Mouse (Mus musculus) thymus, adult 18-20 months (tissue): Measurements from ENCODE around the gene Metap2.
A peak's percentile ranks its signal among the peaks of the same experiment; 100 is the strongest.
"Not testable (repeated sequence)": the region's sequence is repeated elsewhere in the genome, so short reads cannot be mapped to it uniquely, and the experiment has no call there.

Experiments used
- DNase-seq, 2 experiments: peaks; one replicate each; pipeline ENCODE4 v3.0.0; 2022; ENCODE audit warnings: mixed read lengths in 2 of 2

Gene Metap2

DNA sequence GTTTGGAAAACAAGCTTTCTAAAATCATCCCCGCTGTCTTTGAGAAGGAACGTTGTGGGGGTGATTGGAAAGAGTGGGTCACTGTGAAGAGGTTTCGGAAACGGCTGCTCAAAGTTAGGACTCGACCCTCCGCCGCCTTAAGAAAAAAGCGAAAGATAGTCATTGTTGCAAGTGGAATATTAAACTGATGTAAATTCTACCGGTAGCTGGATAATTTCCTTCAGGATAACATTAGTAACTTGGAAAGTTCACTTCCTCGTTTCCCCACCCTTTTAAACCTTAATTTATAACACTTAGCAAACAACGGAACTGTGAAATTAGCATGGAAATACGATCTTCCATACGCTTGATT is 62.5 kb downstream of the Metap2 start:
- DNase-seq: no peak

DNA sequence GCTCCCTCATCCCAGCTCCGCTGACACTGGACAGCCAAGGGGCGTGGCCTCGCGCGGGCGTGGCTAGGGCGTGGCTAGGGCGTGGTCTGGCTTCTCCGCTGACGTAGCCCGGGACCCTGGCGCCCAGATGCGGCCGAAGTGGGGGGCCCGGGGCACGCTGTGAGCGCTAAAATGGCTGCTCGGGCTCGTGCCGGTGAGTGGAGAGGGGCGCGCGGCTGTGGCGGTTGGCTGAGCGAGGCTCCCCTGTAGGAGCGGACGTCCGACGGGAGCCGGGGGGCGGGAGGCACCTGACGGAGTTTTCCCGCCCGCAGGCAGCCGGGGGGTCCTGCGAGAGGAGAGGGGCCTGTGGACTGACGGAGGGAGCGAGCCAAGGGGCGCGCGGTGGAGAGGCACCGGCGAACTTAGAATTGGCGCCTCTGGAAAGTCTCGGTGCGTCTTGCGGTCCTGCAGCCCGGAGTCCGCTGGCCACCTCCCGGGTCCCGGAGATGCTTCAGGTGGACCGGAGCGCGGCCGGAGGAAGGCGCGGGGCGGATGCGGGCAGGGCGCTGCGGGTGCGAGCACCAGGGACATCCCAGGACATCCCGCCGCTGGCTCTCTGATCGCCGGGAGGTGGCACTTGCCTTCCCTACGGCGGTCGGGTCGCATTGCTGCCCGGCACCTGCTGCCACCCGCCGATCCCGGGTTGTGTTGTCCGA is 63.0 kb downstream of the Metap2 start:
- peak; percentile 53 to 60 for DNase-seq

DNA sequence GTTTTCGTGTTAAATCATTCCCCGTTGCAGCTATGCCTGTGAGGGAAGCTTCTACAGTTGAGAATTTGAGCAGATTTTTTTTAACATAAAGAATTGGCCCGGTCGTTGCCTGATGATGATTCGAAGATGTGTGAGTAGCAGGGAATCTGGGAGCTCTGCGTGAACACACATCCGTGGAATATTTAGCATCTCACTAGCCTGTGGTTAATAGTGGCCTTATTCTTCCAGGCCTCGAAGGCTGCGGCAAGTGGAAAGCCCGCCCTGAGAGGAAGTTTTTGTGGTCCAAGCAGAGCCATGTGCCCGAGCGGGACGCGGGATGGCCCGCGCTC is 63.6 kb downstream of the Metap2 start:
- DNase-seq: no peak

DNA sequence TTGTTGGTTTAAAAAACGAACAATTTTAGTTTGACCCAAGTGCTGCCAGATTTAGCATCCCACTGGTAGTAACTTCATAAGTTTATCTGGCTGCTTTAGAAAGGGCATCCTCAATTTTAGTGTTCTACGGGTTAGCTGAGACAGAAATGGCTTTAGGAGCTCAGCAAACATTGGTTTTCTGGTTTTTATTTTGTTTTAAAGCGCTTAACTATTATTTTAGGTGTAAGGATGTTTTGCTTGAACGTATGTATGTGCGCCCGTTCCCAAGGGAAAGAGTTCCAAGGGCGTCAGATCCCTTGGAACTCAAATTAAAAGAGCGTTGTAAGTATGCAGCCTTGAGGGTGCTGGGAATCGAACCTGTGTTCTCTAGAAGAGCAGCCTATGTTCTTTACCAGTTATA is 64.1 kb downstream of the Metap2 start:
- no peak for DNase-seq

DNA sequence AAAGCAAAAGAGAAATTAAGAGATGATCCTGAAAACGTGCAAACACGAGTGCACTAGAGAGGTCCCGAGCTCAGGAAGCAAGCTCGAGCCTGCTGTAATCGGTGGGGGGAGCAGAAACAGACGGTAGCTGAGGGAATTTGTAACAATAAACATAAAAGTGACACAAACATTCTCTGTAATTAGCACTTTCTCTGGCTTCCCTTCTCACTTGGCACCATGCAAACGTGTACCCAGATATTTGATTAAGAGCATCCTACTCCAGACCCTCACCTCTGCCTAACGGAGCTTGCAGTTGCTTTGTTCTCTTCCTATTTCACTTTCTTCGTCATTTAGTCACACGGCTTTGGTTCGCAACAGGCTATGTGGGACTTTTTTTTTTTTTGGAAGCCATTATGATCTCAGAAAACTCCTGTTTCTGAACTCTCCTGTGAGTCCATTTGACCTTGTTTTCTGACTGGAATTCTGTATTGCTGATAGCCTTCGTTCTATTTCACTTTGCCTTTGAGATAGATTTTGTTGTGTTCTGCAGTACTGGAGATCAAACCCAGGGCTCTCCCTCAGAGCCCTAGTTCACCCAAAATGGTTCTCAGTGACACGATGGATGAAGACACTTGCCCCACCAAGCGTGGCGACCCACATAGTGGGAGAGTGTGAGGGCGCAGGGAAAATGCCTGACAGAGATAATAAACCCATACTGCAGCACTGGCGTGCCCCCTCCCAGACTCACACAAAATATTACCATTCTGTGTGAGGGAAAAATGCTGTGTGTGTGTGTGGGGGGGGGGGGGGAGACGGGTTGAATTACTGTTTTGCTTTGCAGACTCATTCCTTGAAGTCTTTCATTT is 64.9 kb downstream of the Metap2 start:
- DNase-seq: no peak

DNA sequence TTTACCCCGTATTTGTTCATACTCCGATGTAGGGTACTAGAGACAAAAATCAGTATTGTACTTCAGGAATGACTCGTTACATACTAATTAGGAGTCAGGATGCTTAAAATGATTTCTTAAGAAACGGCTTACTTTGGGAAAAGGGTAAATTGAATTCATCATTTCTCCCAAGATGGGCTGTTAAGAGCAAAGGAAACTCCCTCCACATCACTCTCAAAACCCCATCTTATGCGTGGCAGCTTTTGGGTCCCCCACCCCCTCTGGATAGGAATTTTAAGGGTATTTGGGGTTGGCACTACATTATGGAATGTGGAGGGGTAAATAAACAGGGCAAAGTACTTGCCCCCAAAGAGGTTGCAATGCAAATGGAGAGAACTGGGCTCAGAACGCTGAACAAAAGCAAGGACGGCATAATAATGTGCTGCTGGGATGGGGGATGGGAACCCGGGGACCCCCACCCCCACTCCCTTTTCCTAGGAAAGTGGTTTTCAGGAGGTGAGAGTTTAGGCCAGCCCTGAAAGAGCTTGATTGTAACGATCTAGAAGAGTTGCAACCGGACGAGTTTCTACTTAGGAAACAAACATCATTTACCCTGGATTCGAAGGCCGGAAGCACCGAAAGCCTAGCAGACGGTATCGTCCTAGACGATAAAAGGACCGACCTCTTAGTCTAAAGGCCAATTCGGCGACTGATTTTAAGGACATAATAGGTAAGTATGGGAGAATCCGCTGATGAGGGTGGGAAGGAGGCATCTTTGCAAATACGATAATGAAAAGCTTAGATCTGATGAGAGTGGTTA is 65.8 kb downstream of the Metap2 start, which contains the start of gene Usp44:
TSS of gene Usp44 (plus strand) at position 625 of the 799 bp plus-strand sequence.
- no peak for DNase-seq

DNA sequence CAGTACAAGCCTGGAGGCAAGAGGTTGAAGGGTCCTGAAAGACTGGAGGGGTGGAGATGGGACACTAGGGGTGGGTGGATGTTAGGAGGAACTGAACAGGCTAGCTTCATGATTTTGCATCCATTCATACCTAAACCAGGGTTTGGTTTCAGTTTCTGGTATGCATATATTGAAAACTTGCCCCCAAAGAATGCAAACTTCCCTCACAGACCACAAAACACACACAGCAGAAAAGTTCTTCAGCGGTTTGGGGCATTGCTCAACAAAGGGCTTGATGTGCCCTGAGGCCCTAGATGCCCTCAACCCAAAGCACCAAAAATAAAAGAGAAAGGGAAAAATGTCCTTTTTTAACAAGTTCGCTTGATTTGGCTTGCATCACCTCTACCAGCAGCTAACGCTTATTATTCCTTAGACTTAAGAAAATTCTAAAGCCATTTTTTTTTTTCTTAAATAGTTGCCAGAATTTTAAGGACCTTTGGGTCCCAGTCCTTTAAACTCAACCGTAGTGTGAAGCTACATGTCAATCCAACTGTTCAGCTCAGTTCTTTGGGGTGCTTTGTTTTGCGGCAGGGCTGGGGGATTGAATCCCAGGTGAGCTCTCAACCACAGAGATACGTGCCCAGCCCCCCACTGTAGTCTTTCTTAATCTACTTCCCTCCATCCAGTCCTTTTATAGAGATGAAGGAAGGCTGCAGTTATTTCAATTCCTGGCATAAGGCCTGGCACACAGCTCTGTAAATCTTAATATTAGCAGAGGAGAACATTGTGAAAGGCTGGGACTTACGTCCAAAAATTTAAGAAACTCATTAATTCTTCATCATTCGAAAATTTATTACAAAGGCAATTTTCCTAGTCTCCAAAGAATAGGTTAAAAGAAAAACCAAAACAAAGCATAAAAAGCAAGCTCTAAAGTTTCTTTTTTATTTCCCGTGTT is 66.7 kb downstream of the Metap2 start:
- DNase-seq: no peak

DNA sequence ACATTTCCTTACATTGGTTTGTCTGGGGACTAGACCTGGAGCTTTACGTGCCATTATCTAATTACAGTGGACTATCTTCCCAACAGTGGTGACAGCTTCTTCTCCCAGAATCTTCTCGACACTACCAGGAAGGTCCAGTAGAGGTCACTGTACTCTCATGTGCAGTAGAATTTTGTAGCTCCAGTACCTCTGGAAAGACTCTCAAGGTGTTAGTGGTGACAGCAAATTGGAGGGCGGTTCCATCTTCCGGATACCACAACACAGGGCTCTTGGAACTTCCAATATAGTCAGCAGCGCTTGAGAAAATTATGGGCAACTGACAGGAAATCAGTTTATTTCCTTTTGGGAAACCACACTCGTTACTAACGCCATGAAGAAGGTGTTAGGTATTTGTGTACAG is 78.2 kb downstream of the Metap2 start:
- DNase-seq: peak in 1 of 2 experiments; percentile 42

DNA sequence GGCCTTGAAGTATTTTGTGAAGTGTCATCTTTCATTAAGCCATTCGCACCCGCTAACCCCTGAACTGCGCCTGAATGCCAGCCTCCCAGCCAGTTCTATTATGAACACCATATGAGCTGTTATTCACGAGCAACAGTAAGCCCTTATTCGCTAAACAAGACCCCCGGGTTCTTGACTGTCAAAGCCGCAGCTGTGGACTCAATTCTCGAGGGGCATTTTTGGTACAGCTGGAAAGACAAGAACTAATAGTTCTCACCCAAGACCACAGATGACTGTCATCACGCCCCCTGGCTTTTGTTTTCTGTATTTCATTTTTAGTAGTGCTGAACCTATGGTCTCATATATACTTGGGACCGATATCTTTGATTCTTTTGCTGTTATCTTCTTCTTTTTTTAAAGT is 83.1 kb downstream of the Metap2 start:
- DNase-seq: no peak

DNA sequence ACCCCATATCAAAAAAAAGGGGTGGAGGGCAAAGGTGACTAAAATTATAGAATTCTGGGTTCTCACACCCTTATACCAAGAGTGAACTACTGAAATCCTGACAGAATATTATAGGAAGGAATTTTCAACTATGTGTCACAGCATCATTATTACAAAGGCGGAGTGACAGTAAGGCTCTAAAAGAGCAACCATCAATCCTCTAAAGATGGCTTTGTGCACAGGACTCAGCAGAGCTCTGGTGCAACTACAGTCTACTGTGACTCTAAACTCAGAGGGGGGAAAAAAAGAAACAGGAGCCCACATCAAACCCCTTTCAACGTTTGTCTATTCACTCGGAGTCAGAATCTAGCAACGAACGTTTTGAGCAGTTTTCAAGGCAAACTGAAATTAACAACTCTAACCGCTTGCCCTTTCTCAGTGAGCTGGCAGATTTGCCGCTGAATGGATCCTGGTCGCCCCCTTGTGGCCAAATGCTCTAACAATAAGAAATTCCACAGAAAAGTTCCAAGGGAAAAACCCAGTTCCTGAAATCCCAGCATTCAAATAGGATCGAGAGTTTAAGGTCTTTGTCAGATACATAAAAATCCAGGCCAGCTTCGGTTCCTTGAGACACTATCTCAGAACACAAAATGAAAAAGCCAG is 84.0 kb downstream of the Metap2 start:
- DNase-seq: peak in 1 of 2 experiments; percentile 10

DNA sequence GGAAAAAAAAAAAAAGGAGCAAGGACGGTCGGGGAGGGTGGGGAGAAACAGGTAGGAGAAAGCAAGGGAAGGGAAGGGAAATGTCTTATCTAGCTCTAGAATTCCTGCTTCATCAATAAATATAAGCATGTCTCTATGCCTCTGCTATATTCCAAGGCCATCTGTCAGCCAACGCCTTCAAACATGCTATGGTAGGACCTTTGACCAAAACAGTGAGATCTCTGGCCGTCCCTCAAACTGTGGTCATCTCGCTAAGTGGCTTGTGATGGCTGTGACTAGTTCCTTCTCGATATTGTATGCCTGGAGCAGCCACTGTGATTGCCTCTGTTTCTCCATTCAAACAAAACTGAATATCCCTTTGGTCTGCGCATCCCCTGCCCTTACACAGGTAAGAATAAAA is 84.8 kb downstream of the Metap2 start:
- no peak for DNase-seq

DNA sequence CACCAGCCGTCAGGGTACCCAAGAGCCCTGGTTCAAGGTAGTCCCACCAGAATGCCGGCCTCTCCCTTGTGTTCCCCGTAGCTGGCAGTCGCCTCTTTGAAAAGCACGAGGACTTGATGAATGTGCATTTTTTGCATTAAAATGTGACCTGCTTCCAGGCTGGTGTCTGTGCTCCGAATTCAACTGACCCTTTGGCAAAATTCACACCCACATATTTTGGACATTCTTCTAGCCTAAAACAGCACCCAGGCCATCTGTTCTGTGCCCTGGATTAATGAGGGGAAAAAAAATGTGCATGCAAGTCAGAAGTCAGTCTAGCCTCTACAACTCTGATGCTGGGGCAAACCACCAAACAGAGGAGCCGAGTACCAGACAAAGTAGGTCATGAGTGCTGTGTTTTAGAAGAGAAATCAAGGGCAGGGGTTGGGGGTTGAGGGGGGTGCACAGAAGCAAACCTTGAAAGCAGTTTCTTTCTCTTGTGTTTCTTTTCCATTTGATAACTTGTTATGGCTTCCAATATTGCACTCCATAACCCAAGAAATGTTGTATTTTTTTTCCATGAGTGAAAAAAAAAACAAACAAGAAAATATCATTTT is 86.2 kb downstream of the Metap2 start:
- no peak for DNase-seq

DNA sequence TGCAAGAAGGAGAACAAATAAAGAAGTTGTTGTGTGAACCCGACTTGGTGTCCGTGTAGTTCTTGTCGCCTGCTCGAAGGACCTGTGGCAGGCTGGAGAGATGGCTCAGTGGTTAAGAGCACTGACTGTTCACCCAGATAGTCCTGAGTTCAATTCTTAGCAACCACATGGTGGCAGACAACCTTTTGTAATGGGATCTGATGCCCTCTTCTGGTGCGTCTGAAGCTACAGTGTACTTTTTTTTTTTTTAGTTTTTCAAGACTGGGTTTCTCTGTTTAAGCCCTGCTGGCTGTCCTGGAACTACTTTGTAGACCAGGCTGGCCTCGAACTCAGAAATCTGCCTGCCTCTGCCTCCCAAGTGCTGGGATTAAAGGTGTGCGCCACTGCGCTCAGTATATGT is 87.5 kb downstream of the Metap2 start:
- not testable (repeated sequence) for DNase-seq
